Comparison of ENCODE assay signal across 8 mouse cellular contexts in genomic region chr5:34286516-34286915, GRCm38 (mm10). TPM values are rescaled to one million over a fixed set of nuclear protein-coding genes. Genes with fewer than 3 reads are reported as not detected.
DNase-seq lines count a peak whose midpoint lies in the region; ATAC-seq and TF ChIP-seq lines count a peak whose summit lies in the region.

No protein-coding gene starts in this region.

- no peak for DNase-seq in heart, adult 2 months
- no peak for DNase-seq in left cerebral cortex, postnatal 25 days (ENCODE audit: low spot score in 2 of 2)

- intact Hi-C loops in heart, adult 2 months (cut with DNase I), result no loop called here
- intact Hi-C loops in left cerebral cortex, postnatal 25 days (cut with DNase I), result no loop called here

- no peaks in the 10 kb centered on the region for H3K9me3 ChIP-seq in heart, embryonic 11.5 days (replicated peaks; ENCODE audit: control insufficient read depth, low read length)
- H3K9me3 ChIP-seq in forebrain, embryonic 16.5 days (ENCODE audit: control insufficient read depth, low read length), result no peaks in the 10 kb centered on the region

- no peak for ATAC-seq in heart, embryonic 11.5 days (replicated peaks; ENCODE audit: insufficient number of reproducible peaks, low FRiP score, low TSS enrichment)
- no peak for ATAC-seq in forebrain, embryonic 16.5 days
- ATAC-seq in megakaryocyte progenitor cell, adult 5-6 weeks (replicated peaks; ENCODE audit: poor library complexity), result peak; percentile 29; the same call in 1 of the 2 replicates
- ATAC-seq in CD4-positive, CD25-positive, alpha-beta regulatory T cell, adult 4 months, result no peak
- ATAC-seq in erythroblast, adult 5-6 weeks (replicated peaks; ENCODE audit: low FRiP score, poor library complexity, severe bottlenecking), result no peak

- no peaks in the 10 kb centered on the region for H3K79me2 ChIP-seq in heart, adult 2 months (replicated peaks; ENCODE audit: control insufficient read depth, insufficient read depth, low read length)

- 3% methylated on average over 11 of the region's 11 CpGs for WGBS in heart, embryonic 11.5 days (ENCODE audit: insufficient replicate concordance)
- WGBS in heart, adult 2 months, result 15% methylated on average over 11 of the region's 11 CpGs
- WGBS in bone marrow, adult 2 months, result 13% methylated on average over 11 of the region's 11 CpGs
- 1% methylated on average over 11 of the region's 11 CpGs for WGBS in forebrain, embryonic 16.5 days

- no peak overlapping the region for H3K9ac ChIP-seq in heart, embryonic 11.5 days (ENCODE audit: low read depth, low read length)
- no peak overlapping the region for H3K9ac ChIP-seq in heart, adult 2 months (ENCODE audit: low read depth, low read length)
- H3K9ac ChIP-seq in forebrain, embryonic 16.5 days (replicated peaks; ENCODE audit: low read depth, low read length), result no peak overlapping the region

- no peak overlapping the region for H3K27ac ChIP-seq in heart, embryonic 11.5 days (ENCODE audit: low read depth, low read length)
- no peak overlapping the region for H3K27ac ChIP-seq in heart, adult 2 months
- H3K27ac ChIP-seq in bone marrow, adult 2 months (ENCODE audit: control insufficient read depth, insufficient read depth, low read depth, low read length, poor library complexity), result no peak overlapping the region
- no peak overlapping the region for H3K27ac ChIP-seq in forebrain, embryonic 16.5 days (ENCODE audit: low read length)

- peaks cover 57% of the 10 kb centered on the region for H3K27me3 ChIP-seq in heart, embryonic 11.5 days (ENCODE audit: control insufficient read depth, insufficient read depth, low read length)
- H3K27me3 ChIP-seq in heart, adult 2 months (ENCODE audit: control insufficient read depth, insufficient read depth, low read length), result peaks cover 15% of the 10 kb centered on the region
- H3K27me3 ChIP-seq in forebrain, embryonic 16.5 days (replicated peaks; ENCODE audit: control insufficient read depth, insufficient read depth, low read length), result peaks cover 15% of the 10 kb centered on the region

- H3K4me3 ChIP-seq in heart, embryonic 11.5 days (ENCODE audit: low read depth, low read length), result peak overlapping the region; percentile 47
- no peak overlapping the region for H3K4me3 ChIP-seq in heart, adult 2 months
- peak overlapping the region; percentile 42 for H3K4me3 ChIP-seq in bone marrow, adult 2 months (replicated peaks; ENCODE audit: control insufficient read depth, low read depth, low read length)
- peak overlapping the region; percentile 81 for H3K4me3 ChIP-seq in forebrain, embryonic 16.5 days (replicated peaks; ENCODE audit: low read length)

- no peak for TF ChIP-seq CTCF in heart, adult 2 months (IDR thresholded peaks at IDR 0.05)
- TF ChIP-seq CTCF in bone marrow, adult 2 months (IDR thresholded peaks at IDR 0.05; ENCODE audit: control insufficient read depth, insufficient read depth, low read length), result no peak

- no peaks in the 10 kb centered on the region for H3K36me3 ChIP-seq in heart, embryonic 11.5 days (ENCODE audit: control insufficient read depth, insufficient read depth, low read length)
- no peaks in the 10 kb centered on the region for H3K36me3 ChIP-seq in heart, adult 2 months (ENCODE audit: control insufficient read depth, insufficient read depth, low read length)
- H3K36me3 ChIP-seq in forebrain, embryonic 16.5 days (ENCODE audit: control insufficient read depth, insufficient read depth), result no peaks in the 10 kb centered on the region

- no peak for TF ChIP-seq POLR2A in heart, adult 2 months (IDR thresholded peaks at IDR 0.05; ENCODE audit: insufficient read depth, low read depth, low read length)
- no peak for TF ChIP-seq POLR2A in bone marrow, adult 2 months (IDR thresholded peaks at IDR 0.05; ENCODE audit: borderline replicate concordance, control insufficient read depth, low read depth, low read length)

- H3K4me2 ChIP-seq in heart, embryonic 11.5 days, result peak overlapping the region; percentile 72
- peak overlapping the region; percentile 71 for H3K4me2 ChIP-seq in forebrain, embryonic 16.5 days (ENCODE audit: low read length)

- H3K4me1 ChIP-seq in heart, embryonic 11.5 days (ENCODE audit: control insufficient read depth, insufficient read depth, low read length), result peaks cover 10% of the 10 kb centered on the region
- H3K4me1 ChIP-seq in heart, adult 2 months (ENCODE audit: control insufficient read depth, insufficient read depth, low read length), result peaks cover 4% of the 10 kb centered on the region
- H3K4me1 ChIP-seq in bone marrow, adult 2 months (ENCODE audit: control insufficient read depth, insufficient read depth, low read length), result peaks cover under 1% of the 10 kb centered on the region
- H3K4me1 ChIP-seq in forebrain, embryonic 16.5 days (replicated peaks; ENCODE audit: control insufficient read depth, insufficient read depth, low read length), result peaks cover 13% of the 10 kb centered on the region

- TF ChIP-seq EP300 in heart, adult 2 months (IDR thresholded peaks at IDR 0.05; ENCODE audit: insufficient read depth, low read depth, low read length), result no peak

RNA-seq across cellular contexts. Expression of gene Zfyve28, which starts 1.7 kb away (rescaled TPM):
- 0.29 and 0.46 TPM in 2 replicates for polyA plus RNA-seq in heart, embryonic 11.5 days (2014; fragmentation: Nextera tagmentation; extraction: Ambion mirVana)
- total RNA-seq in heart, adult 2 months (2021), result under 1 TPM; 0.65 to 0.75 TPM
- polyA plus RNA-seq in heart, adult 2 months (2012; rRNA removed), result 1.3 and 1.7 TPM in 2 replicates
- polyA plus RNA-seq in bone marrow, adult 2 months (2011; ENCODE audit: insufficient read depth, insufficient read length, low replicate concordance, missing spikeins), result 1.0 and 3.0 TPM in 2 replicates
- polyA plus RNA-seq in forebrain, embryonic 16.5 days (2015; fragmentation: Nextera tagmentation; extraction: Ambion mirVana), result 4.4 and 5.2 TPM in 2 replicates
- 0.25 and 0.46 TPM in 2 replicates for total RNA-seq in megakaryocyte progenitor cell, adult 5-6 weeks (2015)
- total RNA-seq in megakaryocyte progenitor cell, adult 5-6 weeks (2017), result 0.04 and 0.10 TPM in 2 replicates
- polyA plus RNA-seq in CD4-positive, CD25-positive, alpha-beta regulatory T cell, adult 4 months (2017; shearing (Covaris generic)), result 1 to 10 TPM; 4.4 to 4.5 TPM
- 10 to 100 TPM; 40.6 to 62.2 TPM for total RNA-seq in left cerebral cortex, postnatal 25 days (2021)
- not detected in 2 replicates for total RNA-seq in erythroblast, adult 5-6 weeks (2015; ENCODE audit: low replicate concordance)
- total RNA-seq in erythroblast, adult 5-6 weeks (2017; ENCODE audit: low replicate concordance), result 0.42 and 0.68 TPM in 2 replicates

RNA-seq across cellular contexts. Expression of gene Cfap99, which starts 1.9 kb away (rescaled TPM):
- polyA plus RNA-seq in heart, embryonic 11.5 days (2014; fragmentation: Nextera tagmentation; extraction: Ambion mirVana), result 0.07 and 0.10 TPM in 2 replicates
- total RNA-seq in heart, adult 2 months (2021), result not detected
- polyA plus RNA-seq in heart, adult 2 months (2012; rRNA removed), result not detected in 2 replicates
- not detected in 2 replicates for polyA plus RNA-seq in bone marrow, adult 2 months (2011; ENCODE audit: insufficient read depth, insufficient read length, low replicate concordance, missing spikeins)
- polyA plus RNA-seq in forebrain, embryonic 16.5 days (2015; fragmentation: Nextera tagmentation; extraction: Ambion mirVana), result 0.26 TPM in 1 of 2 replicates, not detected in the other
- not detected in 2 replicates for total RNA-seq in megakaryocyte progenitor cell, adult 5-6 weeks (2015)
- total RNA-seq in megakaryocyte progenitor cell, adult 5-6 weeks (2017), result not detected in 2 replicates
- polyA plus RNA-seq in CD4-positive, CD25-positive, alpha-beta regulatory T cell, adult 4 months (2017; shearing (Covaris generic)), result not detected
- 1 to 10 TPM in 1 of 2 experiments, under 1 TPM in 1; 0.71 to 1.1 TPM for total RNA-seq in left cerebral cortex, postnatal 25 days (2021)
- not detected in 2 replicates for total RNA-seq in erythroblast, adult 5-6 weeks (2015; ENCODE audit: low replicate concordance)
- not detected in 2 replicates for total RNA-seq in erythroblast, adult 5-6 weeks (2017; ENCODE audit: low replicate concordance)

RNA-seq across cellular contexts. Expression of gene Rnf4, which starts 49.6 kb away (rescaled TPM):
- 125 and 143 TPM in 2 replicates for polyA plus RNA-seq in heart, embryonic 11.5 days (2014; fragmentation: Nextera tagmentation; extraction: Ambion mirVana)
- total RNA-seq in heart, adult 2 months (2021), result 10 to 100 TPM; 30.9 to 31.5 TPM
- 27.2 and 44.3 TPM in 2 replicates for polyA plus RNA-seq in heart, adult 2 months (2012; rRNA removed)
- polyA plus RNA-seq in bone marrow, adult 2 months (2011; ENCODE audit: insufficient read depth, insufficient read length, low replicate concordance, missing spikeins), result 29.9 and 55.2 TPM in 2 replicates
- 150 and 153 TPM in 2 replicates for polyA plus RNA-seq in forebrain, embryonic 16.5 days (2015; fragmentation: Nextera tagmentation; extraction: Ambion mirVana)
- total RNA-seq in megakaryocyte progenitor cell, adult 5-6 weeks (2015), result 143 and 145 TPM in 2 replicates
- 107 and 120 TPM in 2 replicates for total RNA-seq in megakaryocyte progenitor cell, adult 5-6 weeks (2017)
- polyA plus RNA-seq in CD4-positive, CD25-positive, alpha-beta regulatory T cell, adult 4 months (2017; shearing (Covaris generic)), result 100 to 1,000 TPM; 105 to 132 TPM
- 10 to 100 TPM; 86.9 to 89.8 TPM for total RNA-seq in left cerebral cortex, postnatal 25 days (2021)
- 32.8 and 33.4 TPM in 2 replicates for total RNA-seq in erythroblast, adult 5-6 weeks (2015; ENCODE audit: low replicate concordance)
- 38.6 and 38.8 TPM in 2 replicates for total RNA-seq in erythroblast, adult 5-6 weeks (2017; ENCODE audit: low replicate concordance)
